Mouse (Mus musculus) thymus, postnatal 25 days (tissue): ENCODE data around the gene Rbbp5.

Source experiments
- DNase-seq: peaks from one replicate; pipeline ENCODE4 v3.0.0; 2022

The Rbbp5 gene

GRCm38 (mm10) chr1:132506058-132506457 is 28.9 kb downstream of the Rbbp5 start, which contains the start of gene Tmem81:
Gene Tmem81 (plus strand): TSS chr1:132506230.
- no peak for DNase-seq

GRCm38 (mm10) chr1:132506656-132507055 is 29.5 kb downstream of the Rbbp5 start:
- DNase-seq = no peak

GRCm38 (mm10) chr1:132509771-132510170 is 32.6 kb downstream of the Rbbp5 start:
- DNase-seq = no peak

GRCm38 (mm10) chr1:132511521-132511920 is 34.4 kb downstream of the Rbbp5 start:
- DNase-seq = no peak

GRCm38 (mm10) chr1:132512106-132512505 is 34.9 kb downstream of the Rbbp5 start:
- no peak for DNase-seq

- no peak for DNase-seq
Observed at GRCm38 (mm10) chr1:132515339-132515738, 38.2 kb downstream of the Rbbp5 start.

GRCm38 (mm10) chr1:132516776-132517175 is 39.6 kb downstream of the Rbbp5 start:
- no peak for DNase-seq

- no peak for DNase-seq
Observed at GRCm38 (mm10) chr1:132518621-132519020, 41.5 kb downstream of the Rbbp5 start.

- DNase-seq = no peak
Observed at GRCm38 (mm10) chr1:132519734-132520133, 42.6 kb downstream of the Rbbp5 start.

GRCm38 (mm10) chr1:132520764-132521163 is 43.6 kb downstream of the Rbbp5 start:
- peak; percentile 65 for DNase-seq

GRCm38 (mm10) chr1:132523048-132523447 is 45.9 kb downstream of the Rbbp5 start:
- DNase-seq = no peak

- DNase-seq = peak; percentile 55
Observed at GRCm38 (mm10) chr1:132523920-132524319, 46.8 kb downstream of the Rbbp5 start.

- peak; percentile 42 for DNase-seq
Observed at GRCm38 (mm10) chr1:132525832-132526231, 48.7 kb downstream of the Rbbp5 start.

- DNase-seq = no peak
Observed at GRCm38 (mm10) chr1:132528071-132528470, 50.9 kb downstream of the Rbbp5 start.

GRCm38 (mm10) chr1:132528647-132529334 is 51.6 kb downstream of the Rbbp5 start:
- DNase-seq = no peak

- no peak for DNase-seq
Observed at GRCm38 (mm10) chr1:132530631-132531191, 53.5 kb downstream of the Rbbp5 start.

GRCm38 (mm10) chr1:132532521-132532920 is 55.4 kb downstream of the Rbbp5 start:
- no peak for DNase-seq

- no peak for DNase-seq
Observed at GRCm38 (mm10) chr1:132533840-132534239, 56.7 kb downstream of the Rbbp5 start.

- no peak for DNase-seq
Observed at GRCm38 (mm10) chr1:132535541-132535940, 58.4 kb downstream of the Rbbp5 start.

GRCm38 (mm10) chr1:132536416-132536815 is 59.3 kb downstream of the Rbbp5 start:
- no peak for DNase-seq

GRCm38 (mm10) chr1:132537736-132538135 is 60.6 kb downstream of the Rbbp5 start:
- DNase-seq = no peak

- DNase-seq = no peak
Observed at GRCm38 (mm10) chr1:132540701-132541100, 63.5 kb downstream of the Rbbp5 start.

- no peak for DNase-seq
Observed at GRCm38 (mm10) chr1:132541171-132541823, 64.1 kb downstream of the Rbbp5 start.
